Mouse (Mus musculus): ENCODE results near the gene Cdh5.

Gene Cdh5

DNA sequence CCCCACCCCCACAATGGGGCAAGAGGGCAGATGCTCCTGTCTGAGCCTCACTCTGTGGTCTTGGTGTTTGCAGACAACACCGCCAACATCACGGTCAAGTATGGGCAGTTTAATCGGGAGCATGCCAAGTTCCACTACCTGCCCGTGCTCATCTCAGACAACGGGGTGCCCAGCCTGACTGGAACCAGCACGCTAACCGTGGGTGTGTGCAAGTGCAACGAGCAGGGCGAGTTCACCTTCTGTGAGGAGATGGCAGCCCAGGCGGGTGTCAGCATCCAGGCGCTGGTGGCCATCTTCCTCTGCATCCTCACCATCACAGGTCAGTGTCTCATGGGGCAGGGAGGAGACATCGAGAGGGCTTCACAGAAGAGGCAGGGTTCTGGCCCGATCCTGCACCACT is 39.2 kb downstream of the Cdh5 start:
- DNase-seq = no peak

DNA sequence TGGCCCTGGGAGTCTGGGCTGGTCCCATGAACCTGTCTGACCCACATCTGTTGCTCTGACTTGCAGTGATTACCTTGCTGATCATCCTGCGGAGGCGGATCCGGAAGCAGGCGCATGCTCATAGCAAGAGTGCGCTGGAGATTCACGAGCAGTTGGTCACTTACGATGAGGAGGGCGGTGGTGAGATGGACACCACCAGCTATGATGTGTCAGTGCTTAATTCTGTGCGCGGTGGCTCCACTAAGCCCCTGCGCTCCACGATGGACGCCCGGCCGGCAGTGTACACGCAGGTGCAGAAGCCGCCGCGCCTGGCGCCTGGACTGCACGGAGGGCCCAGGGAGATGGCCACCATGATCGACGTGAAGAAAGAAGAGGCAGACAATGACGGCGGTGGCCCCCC is 41.0 kb downstream of the Cdh5 start:
- no peak for DNase-seq

DNA sequence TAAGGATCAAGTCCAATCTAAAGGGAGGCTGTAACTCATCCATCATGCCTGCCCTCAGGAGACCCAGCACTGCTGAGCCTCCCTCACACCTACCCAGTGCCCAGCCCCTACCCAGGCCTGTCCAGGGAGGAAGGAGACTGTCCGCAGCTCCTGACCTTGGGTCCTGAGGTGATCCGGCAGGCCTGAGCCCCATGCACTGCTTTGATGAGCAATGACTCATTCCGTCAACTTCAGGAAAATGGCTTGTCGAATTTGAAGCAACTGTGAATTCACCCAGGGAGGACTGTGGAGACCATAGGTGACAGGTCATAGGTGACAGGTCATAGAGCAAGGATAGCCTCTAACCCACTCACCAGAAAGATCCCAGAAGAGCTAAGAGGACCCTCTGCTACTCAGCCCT is 42.0 kb downstream of the Cdh5 start:
- DNase-seq = no peak

DNA sequence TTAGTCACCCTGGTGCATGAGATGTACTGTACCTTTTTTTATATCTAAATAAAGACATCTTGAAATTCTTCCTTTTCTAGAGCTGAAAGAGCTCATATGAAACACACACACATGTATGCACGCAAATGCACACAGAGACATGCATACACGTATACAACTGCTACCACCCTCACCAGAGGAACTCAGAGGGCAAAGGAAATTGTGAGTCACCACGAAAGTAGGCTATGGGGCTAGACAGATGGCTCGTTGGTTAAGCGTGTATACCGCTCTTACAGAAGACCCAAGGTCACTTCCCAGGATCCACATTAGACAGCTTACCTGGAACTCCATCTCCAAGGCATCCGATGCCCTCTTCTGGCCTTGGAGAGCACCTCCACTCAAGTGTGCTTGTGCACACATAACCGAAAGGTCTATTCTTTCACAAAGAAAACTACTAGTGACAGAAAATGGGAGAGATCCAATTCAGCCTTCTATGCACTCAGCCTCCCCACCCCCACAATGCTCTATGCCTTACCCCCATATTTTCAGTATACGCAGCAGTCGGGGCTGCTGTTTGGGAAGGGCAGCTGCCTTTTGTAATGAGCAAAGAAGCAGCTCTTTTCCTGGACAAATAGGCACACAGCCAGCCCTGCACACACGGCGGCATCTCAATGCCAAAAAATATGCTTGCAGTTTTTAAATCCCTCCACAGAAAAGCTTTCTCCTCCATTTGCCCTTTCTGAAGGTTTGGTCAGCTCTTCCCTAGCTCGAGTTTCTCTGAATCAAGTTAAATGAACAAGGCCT is 43.2 kb downstream of the Cdh5 start:
- DNase-seq = no peak

DNA sequence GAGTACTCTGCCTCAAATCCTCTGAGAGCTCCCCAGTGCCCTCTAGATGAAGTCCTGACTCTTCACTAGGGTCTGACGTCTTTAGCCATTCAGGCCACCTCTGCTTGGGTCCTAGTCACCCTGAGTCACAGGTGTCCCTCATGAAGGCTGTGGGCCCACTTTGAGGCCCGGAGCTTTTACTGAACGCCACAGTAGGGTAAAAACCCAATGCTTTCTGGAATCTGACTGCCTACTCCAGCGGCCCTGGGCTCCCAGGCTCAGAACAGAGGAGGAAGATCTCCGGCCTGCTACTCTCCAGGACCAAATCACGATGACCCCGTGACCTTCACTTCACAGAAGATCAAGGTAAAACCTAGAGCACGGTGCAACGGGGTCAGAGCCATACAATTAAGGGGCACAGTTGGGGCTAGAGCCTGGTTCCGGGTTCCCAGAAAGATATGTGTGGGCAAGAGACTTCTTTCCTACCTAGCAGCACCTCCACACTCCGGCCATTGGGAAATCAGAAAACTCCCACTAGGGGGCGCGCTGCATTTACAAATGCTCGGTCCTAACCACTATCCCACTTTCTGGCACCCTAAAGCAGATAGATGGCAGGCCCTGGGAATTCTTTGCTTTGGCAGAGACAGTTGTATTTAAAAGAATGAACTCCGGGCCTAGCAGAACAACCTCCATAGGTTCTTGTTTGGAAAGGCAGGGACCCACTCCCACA is 44.7 kb downstream of the Cdh5 start:
- DNase-seq = peak; percentile 73 to 85

DNA sequence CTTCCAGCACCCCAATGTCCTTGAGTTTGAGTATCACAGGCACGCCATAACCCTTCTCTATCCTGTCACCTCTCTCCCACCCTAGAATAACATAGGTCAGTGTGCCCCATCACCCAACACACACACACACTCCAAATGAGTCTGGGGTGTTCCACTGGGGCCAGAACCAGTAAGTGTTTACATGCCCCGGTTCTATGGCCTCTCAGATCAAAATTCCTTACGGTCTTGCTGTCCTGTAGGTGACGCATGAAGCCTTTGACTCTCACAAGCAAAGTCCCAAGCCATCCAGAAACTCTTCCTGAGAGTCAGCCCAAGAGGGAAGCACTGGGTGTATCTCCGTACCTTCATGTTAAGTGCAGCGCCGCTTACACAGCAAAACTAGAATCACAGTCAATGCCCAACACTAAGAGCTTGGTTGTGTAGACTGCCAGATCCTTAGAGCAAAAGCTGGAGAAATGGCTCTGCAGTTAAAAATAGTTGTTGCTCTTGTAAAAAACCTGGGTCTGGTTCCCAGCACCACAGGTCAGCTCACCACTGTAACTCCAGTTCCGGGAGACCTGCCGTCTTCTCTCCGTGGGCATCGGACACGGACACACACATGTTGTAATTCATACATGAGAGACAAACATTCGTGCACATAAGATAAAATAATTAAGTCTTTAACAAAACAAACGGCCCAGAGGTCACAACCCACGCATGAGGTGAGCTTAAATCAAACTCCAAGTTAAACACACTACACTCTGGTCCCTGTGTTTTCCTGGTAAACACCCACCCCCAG is 45.5 kb downstream of the Cdh5 start:
- no peak for DNase-seq

DNA sequence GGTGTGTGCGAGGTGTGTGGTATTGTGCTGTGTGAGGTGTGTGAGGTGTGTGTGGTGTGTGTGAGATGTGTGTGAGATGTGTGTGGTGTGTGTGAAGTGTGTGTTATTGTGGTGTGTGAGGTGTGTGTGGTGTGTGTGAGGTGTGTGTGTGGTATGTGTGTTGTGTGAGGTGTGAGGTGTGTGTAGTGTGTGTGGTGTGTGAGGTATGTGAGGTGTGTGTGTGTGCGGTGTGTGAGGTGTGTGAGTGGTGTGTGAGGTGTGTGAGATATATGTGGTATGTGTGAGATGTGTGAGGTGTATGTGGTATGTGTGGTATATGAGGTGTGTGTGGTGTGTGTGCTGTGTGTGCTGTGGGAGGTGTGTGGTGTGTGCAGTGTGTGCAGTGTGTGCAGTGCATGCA is 46.5 kb downstream of the Cdh5 start:
- DNase-seq = no peak

DNA sequence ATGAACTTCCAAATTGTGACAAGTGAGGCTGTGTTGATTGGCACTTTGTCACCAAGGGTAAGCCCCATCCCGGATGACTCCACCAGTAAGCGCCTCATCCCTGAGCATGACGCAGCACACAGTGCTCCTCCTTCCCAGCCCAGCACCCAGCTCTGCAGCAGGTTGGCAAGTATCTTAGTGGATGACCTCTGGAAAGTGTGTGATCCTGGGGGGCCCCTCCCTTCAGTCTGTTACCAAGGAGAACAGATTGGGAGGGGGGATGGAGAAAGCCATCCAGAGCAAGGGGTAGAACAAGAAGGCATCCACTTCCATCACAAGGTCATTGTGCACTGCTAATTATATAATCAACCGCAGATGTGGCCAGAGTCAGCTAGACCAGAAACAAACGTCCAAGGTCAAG is 59.3 kb downstream of the Cdh5 start:
- no peak for DNase-seq

DNA sequence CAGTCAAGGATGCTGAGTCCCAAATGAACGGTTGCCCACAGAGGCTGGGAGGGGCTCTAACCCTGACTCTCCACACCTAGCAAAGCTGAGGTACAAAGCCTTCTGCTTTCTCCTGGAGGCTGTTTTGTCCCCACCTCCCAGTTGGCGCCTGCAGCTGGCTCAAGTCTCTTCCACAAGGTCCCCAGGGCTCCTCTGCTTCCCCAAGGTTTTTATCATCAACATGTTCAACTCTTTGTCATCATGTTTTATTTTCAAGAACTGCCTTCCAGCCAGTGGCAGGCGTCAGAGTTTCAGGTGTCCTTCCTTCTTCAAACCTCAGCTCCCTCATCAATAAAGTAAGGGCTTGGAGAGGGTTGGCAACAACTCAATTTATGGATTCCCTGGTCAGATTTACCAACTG is 68.0 kb downstream of the Cdh5 start:
- no peak for DNase-seq

DNA sequence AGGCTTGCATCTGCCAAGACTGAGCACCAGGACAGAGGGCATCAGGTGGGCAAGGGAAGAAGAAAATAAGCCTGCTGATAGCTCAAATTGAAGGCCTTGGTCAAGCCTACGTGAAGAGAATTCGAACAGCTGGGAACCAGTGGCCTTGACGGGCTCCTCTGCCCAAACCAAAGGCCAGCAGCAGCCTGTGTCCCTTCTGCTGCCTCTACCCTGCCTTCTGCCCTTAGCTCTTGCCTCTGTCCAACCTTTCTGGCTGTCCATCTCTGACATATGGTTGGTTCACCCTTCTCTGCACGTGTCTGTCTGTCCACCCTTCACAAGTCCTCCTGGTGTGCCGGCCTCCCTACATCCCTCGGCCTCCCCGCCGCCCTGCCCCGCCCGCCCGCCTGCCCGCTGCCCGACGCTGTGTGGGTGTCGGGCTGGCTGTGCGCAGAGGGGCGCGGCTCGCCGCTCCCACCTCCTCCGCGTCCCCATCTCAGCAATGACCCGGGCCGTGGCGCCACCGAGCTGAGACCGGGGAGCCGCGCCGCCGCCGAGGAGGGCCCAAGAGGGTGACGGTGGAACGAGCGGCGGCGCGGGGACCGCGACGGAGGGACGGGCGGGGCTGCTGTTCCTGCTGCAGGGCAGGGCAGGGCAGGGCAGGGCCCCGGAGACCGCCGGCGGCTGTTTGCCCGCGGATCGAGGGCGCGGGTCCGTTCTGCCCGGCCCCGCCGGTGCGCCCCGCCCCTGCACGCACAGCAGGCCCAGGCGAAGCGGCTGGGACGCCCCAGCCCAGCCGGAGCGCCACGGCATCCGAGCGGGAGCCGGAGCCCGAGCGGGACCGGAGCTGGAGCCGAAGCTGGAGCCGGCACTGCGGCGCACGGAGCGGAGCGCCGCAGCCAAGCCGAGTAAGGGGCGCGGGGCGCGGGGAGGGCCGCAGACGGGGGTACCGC is 69.0 kb downstream of the Cdh5 start, which contains the start of gene Bean1:
Gene Bean1, plus strand, starts transcription at position 325 of the 932 bp plus-strand sequence.
- DNase-seq = peak; percentile 44 to 62

DNA sequence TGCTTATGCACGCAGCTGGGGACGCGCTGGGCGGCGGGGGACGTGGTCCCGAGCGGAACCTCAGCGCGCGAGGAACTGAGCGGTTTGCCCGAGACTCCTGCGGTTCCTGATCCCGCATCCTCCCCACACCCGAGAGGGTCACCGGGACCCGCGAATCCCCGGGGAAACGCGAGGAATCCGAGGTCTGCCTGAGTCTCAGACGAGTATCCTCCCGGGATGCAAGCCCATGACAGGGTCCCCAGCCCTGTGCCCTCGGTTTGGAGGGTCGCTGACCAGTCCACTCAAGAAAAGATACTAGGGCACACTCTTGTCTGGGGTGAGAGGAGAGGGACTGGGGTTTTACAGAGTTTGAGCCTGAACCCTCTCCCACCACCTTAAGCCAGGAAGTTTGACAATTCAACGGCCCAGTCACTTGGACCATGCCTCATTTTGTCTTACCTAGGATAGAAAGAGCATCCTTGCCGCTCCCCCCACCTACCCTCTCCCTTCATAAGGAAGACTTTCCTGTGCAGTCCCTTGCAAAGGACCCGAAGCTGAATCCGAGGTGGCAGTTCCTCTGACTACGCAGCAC is 69.7 kb downstream of the Cdh5 start:
- DNase-seq = no peak

DNA sequence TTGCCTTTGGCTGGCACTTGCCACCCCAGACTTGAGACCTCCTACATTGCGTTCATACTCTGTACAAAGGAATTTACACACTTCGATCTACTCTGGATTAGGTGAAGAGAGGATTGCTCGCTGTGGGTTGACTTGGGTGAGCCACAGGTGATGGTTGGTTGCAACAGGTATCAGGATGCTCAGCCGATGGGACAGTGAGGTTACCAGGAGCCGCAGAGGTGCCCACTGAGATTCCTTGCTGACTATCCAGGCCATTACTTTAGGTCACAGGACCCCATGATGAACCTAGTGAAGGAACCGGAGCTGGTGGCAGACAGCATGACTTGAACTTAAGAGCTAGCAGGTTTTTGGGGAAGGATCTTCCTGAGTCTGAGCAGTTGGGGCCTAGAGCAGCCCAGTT is 71.0 kb downstream of the Cdh5 start:
- no peak for DNase-seq

DNA sequence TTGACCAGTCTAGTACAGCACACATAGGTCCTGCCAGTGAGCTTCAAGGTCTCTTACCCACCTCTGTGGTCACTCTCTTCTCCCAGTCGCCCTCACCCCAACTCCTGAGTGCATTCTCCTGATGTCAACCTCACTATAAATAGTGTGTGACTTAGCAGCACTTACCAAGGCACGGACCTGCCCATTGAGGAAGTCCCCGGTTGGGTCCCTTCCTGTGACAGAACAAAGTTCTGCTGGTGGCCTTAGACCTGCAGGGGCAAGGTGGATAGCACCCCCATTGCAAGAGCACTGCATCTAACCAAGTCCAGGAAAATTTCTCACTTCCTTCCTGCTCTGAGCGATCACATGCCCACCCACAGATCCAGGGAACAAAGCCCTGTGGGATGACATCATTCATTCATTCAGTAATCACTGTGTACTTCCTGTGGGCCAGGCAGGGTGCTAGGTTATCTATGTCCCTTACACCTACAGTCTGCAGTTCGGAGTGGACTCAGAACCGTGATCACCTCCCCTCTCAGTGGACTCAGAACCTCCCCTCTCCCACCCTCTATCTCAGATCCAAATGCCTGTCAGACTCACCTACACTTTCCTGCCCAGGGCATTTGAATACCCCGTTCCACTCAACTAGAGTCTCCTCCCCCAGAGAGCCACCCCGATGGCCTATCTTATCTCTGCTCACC is 74.6 kb downstream of the Cdh5 start:
- peak in 1 of 2 experiments; percentile 9 for DNase-seq

DNA sequence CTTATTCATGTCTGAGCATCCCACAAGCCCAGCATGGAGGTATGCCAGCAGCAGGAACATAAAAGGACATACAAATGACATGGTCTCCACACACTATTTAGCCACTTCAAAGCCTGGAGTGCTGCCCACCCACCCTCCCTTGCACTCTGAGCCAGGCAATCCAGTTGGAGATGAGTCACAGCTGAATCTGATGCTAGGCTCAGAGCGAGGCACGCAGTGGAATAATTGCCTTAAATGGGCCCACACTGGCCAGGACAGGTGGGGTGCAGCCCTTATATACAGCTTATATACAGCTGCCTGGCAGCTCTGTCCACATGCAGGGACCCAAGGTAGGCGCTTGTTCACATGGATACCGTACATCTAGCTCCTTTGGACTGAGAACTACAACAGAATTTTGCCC is 75.6 kb downstream of the Cdh5 start:
- no peak for DNase-seq

DNA sequence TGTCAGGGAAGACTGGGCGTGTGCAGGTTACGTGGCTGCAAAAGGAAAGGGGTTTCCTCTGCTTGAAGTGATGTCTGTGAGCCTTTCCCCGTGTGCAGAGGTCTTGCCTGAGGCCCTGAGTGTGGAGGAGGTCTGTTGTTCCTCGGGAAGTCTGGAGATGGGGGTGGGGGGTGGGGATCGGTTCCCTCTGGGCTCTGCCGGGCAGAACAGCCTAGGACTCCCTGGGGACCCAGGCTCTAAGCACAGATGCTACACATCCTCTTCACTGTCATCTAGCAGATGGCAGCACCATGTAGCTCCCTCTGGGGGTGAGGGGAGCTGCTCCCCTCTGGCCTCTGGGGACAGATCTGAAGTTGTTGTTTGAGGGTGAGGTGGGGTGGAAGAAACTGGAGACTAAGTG is 83.5 kb downstream of the Cdh5 start:
- peak; percentile 9 to 37 for DNase-seq

DNA sequence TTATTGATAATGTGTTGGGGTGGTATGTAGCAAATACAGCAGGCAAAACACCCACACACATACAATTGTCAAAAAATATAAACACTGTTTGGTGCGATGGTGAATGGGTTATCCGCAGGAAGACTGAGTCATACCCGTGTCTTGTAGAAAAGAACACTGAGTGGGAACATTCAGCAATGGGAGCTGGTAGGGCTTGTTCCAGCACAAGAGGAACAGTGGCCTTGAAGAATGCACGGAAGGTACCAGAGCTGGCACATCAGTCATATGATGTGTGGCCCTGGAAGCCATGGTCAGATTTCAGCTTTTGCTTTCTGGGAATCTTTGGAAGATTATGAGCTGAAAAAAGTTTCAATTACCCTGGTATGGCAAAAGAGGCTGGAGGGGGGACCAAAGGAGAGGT is 85.4 kb downstream of the Cdh5 start:
- DNase-seq = no peak

DNA sequence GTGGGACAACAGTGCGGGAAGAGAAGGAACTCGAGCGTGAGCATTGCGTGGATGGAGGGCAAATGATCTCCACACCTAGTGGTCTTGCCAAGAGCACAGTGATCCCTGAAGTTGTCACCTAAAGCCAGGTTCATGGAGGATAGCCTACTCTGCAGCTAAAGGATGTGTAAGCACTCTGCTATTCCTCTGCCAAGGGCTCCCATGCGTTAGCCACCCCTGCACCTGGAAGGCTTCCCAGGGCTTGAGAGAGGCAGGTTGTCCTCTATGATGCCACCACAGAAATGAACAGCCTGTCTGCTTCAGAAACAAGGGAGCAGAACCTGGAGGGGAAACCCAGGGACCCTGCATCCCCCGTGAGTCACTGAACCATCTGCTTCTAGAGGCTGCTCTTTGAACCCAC is 86.2 kb downstream of the Cdh5 start:
- no peak for DNase-seq

DNA sequence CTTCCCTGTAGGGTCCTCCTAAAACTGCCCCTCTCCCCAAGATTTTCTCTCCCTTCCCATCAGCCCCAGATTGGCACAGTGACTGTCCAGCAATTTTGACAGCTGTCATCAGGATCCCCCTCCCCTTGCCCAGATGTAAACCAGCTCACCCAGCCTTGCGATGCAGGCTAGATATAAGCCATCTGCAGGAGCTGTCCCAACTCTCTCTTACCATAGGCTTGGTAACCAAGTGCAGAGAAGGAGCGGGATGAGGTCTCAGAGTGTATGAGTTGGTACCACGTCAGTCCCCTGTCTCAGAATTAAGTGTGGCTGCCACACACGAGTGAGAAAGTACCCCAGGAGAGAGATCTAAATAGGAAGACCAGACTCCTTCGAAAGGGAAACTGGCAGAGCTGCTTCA is 87.0 kb downstream of the Cdh5 start:
- DNase-seq = no peak

DNA sequence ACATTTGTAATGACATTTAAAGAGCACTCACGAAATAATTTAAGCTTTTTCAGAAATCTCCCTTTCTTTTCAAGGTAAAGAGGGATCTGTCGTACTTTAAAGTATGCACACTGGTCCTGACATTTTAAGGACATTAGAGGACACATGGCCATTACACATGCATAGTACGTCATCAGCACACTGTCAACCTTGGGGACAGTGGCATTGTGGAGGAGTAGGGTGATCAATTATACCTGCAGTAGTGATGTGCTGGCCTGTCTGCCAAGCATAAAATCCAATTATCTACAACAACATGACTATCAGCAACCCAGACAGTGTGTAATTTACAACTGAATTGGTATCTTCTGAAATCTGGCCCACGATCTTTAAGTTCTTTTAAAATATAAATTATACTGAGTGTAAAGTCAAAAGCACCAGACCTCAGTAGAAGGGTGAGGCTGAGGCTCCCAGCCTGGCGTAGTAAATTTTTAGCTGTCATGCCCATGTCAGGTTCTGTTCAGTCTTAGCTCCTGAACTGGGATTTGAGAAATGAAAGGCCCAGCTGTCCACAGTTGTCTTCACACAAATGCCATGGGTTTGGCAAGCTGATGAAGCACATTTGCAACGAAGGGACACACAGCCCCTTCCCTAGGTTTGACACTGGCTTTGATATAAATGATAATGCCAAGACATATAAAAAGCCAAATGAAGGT is 89.5 kb downstream of the Cdh5 start:
- no peak for DNase-seq

DNA sequence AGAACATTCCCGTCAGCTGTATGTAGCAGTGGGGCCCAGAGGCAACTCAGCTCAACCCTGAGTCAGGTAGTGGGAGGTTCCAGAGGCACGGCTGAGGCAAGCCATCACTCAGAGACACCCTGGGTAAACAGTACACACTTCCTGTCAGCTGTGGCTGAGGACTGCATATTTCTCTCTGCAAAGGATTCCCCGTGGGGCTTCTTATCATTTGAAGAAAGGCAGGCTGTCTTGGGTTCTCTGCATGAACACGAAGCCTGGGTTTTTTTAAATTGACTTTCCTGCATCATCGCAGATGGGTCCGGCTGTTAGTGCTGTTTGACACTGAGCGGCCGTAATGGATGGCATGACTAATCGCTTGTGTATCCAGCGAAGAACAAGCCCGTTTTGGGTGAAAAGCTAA is 90.1 kb downstream of the Cdh5 start:
- no peak for DNase-seq

All from lung, postnatal 4 days (tissue).